Mouse (Mus musculus): ENCODE data around the gene Rsu1.

Rsu1 gene

GRCm38 (mm10) chr2:13084223-13084622 lies 187.0 kb downstream of the Rsu1 start:
- in situ Hi-C loops (cut with MboI, MseI) = no loop called here

GRCm38 (mm10) chr2:13080476-13080875 lies 190.7 kb downstream of the Rsu1 start:
- in situ Hi-C loops (cut with MboI, MseI) = no loop called here

GRCm38 (mm10) chr2:13072243-13072642 lies 199.0 kb downstream of the Rsu1 start:
- in situ Hi-C loops (cut with MboI, MseI) = no loop called here

GRCm38 (mm10) chr2:13060426-13061170 lies 210.6 kb downstream of the Rsu1 start:
- in situ Hi-C loops (cut with MboI, MseI) = no loop called here

- in situ Hi-C loops (cut with MboI, MseI) = no loop called here
These were observed 222.6 kb downstream of the Rsu1 start for GRCm38 (mm10) chr2:13048649-13049048.

- in situ Hi-C loops (cut with MboI, MseI) = no loop called here
These were observed 226.7 kb downstream of the Rsu1 start for GRCm38 (mm10) chr2:13044555-13044954.

- in situ Hi-C loops (cut with MboI, MseI) = no loop called here
These were observed 231.4 kb downstream of the Rsu1 start for GRCm38 (mm10) chr2:13039785-13040184.

- in situ Hi-C loops (cut with MboI, MseI) = no loop called here
These were observed 232.4 kb downstream of the Rsu1 start for GRCm38 (mm10) chr2:13038772-13039171.
